Mouse (Mus musculus): ENCODE results near the gene Rhot2.

Gene Rhot2

GRCm38 (mm10) chr17:25844396-25844901 is at the start of gene Rhot2:
Rhot2 (minus strand) TSS chr17:25844851.
- DNase-seq (ENCODE audit: low read depth, low spot score): peak; percentile 91

- DNase-seq (ENCODE audit: low read depth, low spot score): peak; percentile 77
Observed at GRCm38 (mm10) chr17:25893975-25894617, 49.4 kb upstream of the Rhot2 start.

- DNase-seq (ENCODE audit: low read depth, low spot score): no peak
Observed at GRCm38 (mm10) chr17:25888837-25889236, 44.2 kb upstream of the Rhot2 start.

- no peak for DNase-seq (ENCODE audit: low read depth, low spot score)
Observed at GRCm38 (mm10) chr17:25887467-25887866, 42.8 kb upstream of the Rhot2 start.

- no peak for DNase-seq (ENCODE audit: low read depth, low spot score)
Observed at GRCm38 (mm10) chr17:25886806-25887205, 42.2 kb upstream of the Rhot2 start.

- DNase-seq (ENCODE audit: low read depth, low spot score): peak; percentile 67
Observed at GRCm38 (mm10) chr17:25885636-25886035, 41.0 kb upstream of the Rhot2 start.

GRCm38 (mm10) chr17:25883824-25884223 is 39.2 kb upstream of the Rhot2 start:
- no peak for DNase-seq (ENCODE audit: low read depth, low spot score)

GRCm38 (mm10) chr17:25883268-25883667 is 38.6 kb upstream of the Rhot2 start:
- no peak for DNase-seq (ENCODE audit: low read depth, low spot score)

- no peak for DNase-seq (ENCODE audit: low read depth, low spot score)
Observed at GRCm38 (mm10) chr17:25882306-25882705, 37.7 kb upstream of the Rhot2 start.

- DNase-seq (ENCODE audit: low read depth, low spot score): no peak
Observed at GRCm38 (mm10) chr17:25881691-25882090, 37.0 kb upstream of the Rhot2 start.

GRCm38 (mm10) chr17:25880913-25881641 is 36.4 kb upstream of the Rhot2 start:
- peak; percentile 73 for DNase-seq (ENCODE audit: low read depth, low spot score)

- no peak for DNase-seq (ENCODE audit: low read depth, low spot score)
Observed at GRCm38 (mm10) chr17:25880196-25880910, 35.7 kb upstream of the Rhot2 start, which contains the start of gene Wfikkn1. Wfikkn1 (minus strand) TSS chr17:25880858.

- DNase-seq (ENCODE audit: low read depth, low spot score): no peak
Observed at GRCm38 (mm10) chr17:25879750-25880149, 35.1 kb upstream of the Rhot2 start.

GRCm38 (mm10) chr17:25879261-25879660 is 34.6 kb upstream of the Rhot2 start:
- DNase-seq (ENCODE audit: low read depth, low spot score): peak; percentile 90

GRCm38 (mm10) chr17:25878611-25879180 is 34.0 kb upstream of the Rhot2 start:
- DNase-seq (ENCODE audit: low read depth, low spot score): no peak

GRCm38 (mm10) chr17:25877741-25878610 is 33.3 kb upstream of the Rhot2 start:
- DNase-seq (ENCODE audit: low read depth, low spot score): no peak

- no peak for DNase-seq (ENCODE audit: low read depth, low spot score)
Observed at GRCm38 (mm10) chr17:25877025-25877424, 32.4 kb upstream of the Rhot2 start.

GRCm38 (mm10) chr17:25876347-25876915 is 31.8 kb upstream of the Rhot2 start:
- no peak for DNase-seq (ENCODE audit: low read depth, low spot score)

- peak; percentile 82 for DNase-seq (ENCODE audit: low read depth, low spot score)
Observed at GRCm38 (mm10) chr17:25875171-25876136, 30.8 kb upstream of the Rhot2 start.

All from ES-CJ7 (cell line).